ENCODE assay signal across 30 mouse cellular contexts in genomic region chr14:61040236-61040635, GRCm38 (mm10). TPM values are rescaled to one million over a fixed set of nuclear protein-coding genes. Genes with fewer than 3 reads are reported as not detected.
DNase-seq lines count a peak whose midpoint lies in the region; ATAC-seq lines count a peak whose summit lies in the region.
"Had no signal": no experiment of that assay in that cellular context is flagged by ENCODE, and none has a peak within 500 bp of the region (broad histone marks: within the 10 kb centered on the region; RNA-seq: fewer than 3 reads in every experiment).

No protein-coding gene starts in this region.

- peak; percentile 44 for DNase-seq in adrenal gland, adult 2 months
- DNase-seq in adrenal gland, postnatal 36 days = no peak
- peak; percentile 63 for DNase-seq in forebrain, embryonic 14.5 days (ENCODE audit: low spot score)
- DNase-seq in forebrain, embryonic 11.5 days (ENCODE audit: low spot score) = no peak
- DNase-seq in lung, postnatal 25 days (ENCODE audit: low spot score) = no peak
- DNase-seq in kidney, postnatal 25 days = no peak
- DNase-seq: cerebellum, adult 2 months; gastrocnemius, postnatal 10 days; heart, postnatal 10 days; kidney, adult 18-20 months; kidney, postnatal 36 days; layer of hippocampus, postnatal 36 days; left cerebral cortex, postnatal 4 days; lung, adult 2 months; lung, postnatal 4 days; spleen, adult 18-20 months; thymus, adult 18-20 months; thymus, postnatal 25 days had no signal

- no peak overlapping the region for H3K4me2 ChIP-seq in forebrain, embryonic 14.5 days (ENCODE audit: low read length)
- no peak overlapping the region for H3K4me2 ChIP-seq in forebrain, embryonic 11.5 days (ENCODE audit: low read depth, low read length, severe bottlenecking)
- no peak overlapping the region for H3K4me2 ChIP-seq in lung, embryonic 16.5 days (ENCODE audit: low read depth, low read length)
- H3K4me2 ChIP-seq: heart, embryonic 13.5 days; hindbrain, embryonic 15.5 days; kidney, embryonic 15.5 days; midbrain, embryonic 12.5 days had no signal

- H3K27me3 ChIP-seq in forebrain, embryonic 14.5 days (replicated peaks; ENCODE audit: control insufficient read depth, insufficient read depth, low read length) = no peaks in the 10 kb centered on the region
- peaks cover 2% of the 10 kb centered on the region; the same call in 1 of the 2 replicates for H3K27me3 ChIP-seq in forebrain, embryonic 11.5 days (ENCODE audit: control insufficient read depth, insufficient read depth, low read length)
- no peaks in the 10 kb centered on the region for H3K27me3 ChIP-seq in lung, embryonic 16.5 days (ENCODE audit: control insufficient read depth, insufficient read depth, low read depth, low read length)
- H3K27me3 ChIP-seq: heart, embryonic 13.5 days; hindbrain, embryonic 15.5 days; kidney, embryonic 15.5 days had no signal

- H3K9me3 ChIP-seq in forebrain, embryonic 14.5 days (replicated peaks; ENCODE audit: control insufficient read depth, low read length) = no peaks in the 10 kb centered on the region
- H3K9me3 ChIP-seq in forebrain, embryonic 11.5 days (ENCODE audit: control insufficient read depth, low read length) = no peaks in the 10 kb centered on the region
- H3K9me3 ChIP-seq in lung, embryonic 16.5 days (ENCODE audit: control insufficient read depth, low read length) = no peaks in the 10 kb centered on the region
- H3K9me3 ChIP-seq: G1E; heart, embryonic 13.5 days; hindbrain, embryonic 15.5 days; kidney, embryonic 15.5 days; megakaryocyte, embryonic 14.5 days; midbrain, embryonic 12.5 days had no signal

- no peak overlapping the region for H3K4me3 ChIP-seq in forebrain, embryonic 14.5 days (ENCODE audit: low read depth, low read length)
- H3K4me3 ChIP-seq in forebrain, embryonic 11.5 days (ENCODE audit: low read depth, low read length) = no peak overlapping the region
- no peak overlapping the region for H3K4me3 ChIP-seq in lung, embryonic 16.5 days (ENCODE audit: low read length)
- H3K4me3 ChIP-seq: erythroblast, embryonic 14.5 days; heart, embryonic 13.5 days; hindbrain, embryonic 15.5 days; kidney, embryonic 15.5 days; megakaryocyte, embryonic 14.5 days; midbrain, embryonic 12.5 days had no signal

- no peak overlapping the region for H3K9ac ChIP-seq in forebrain, embryonic 14.5 days (ENCODE audit: low read length)
- H3K9ac ChIP-seq in forebrain, embryonic 11.5 days (ENCODE audit: low read length) = no peak overlapping the region
- H3K9ac ChIP-seq in lung, embryonic 16.5 days (ENCODE audit: low read length) = no peak overlapping the region
- H3K9ac ChIP-seq: heart, embryonic 13.5 days; hindbrain, embryonic 15.5 days; kidney, embryonic 15.5 days; liver, embryonic 14.5 days; midbrain, embryonic 12.5 days had no signal

- H3K4me1 ChIP-seq in forebrain, embryonic 14.5 days (ENCODE audit: control insufficient read depth, insufficient read depth, low read length) = peaks cover 18% of the 10 kb centered on the region
- peaks cover 12% of the 10 kb centered on the region for H3K4me1 ChIP-seq in forebrain, embryonic 11.5 days (replicated peaks; ENCODE audit: control insufficient read depth, insufficient read depth, low read length)
- H3K4me1 ChIP-seq in lung, embryonic 16.5 days (replicated peaks; ENCODE audit: control insufficient read depth, insufficient read depth, low read length) = peaks cover 35% of the 10 kb centered on the region

- 45% methylated on average over 13 of the region's 13 CpGs for WGBS in forebrain, embryonic 14.5 days
- WGBS in forebrain, embryonic 11.5 days = 81% methylated on average over 13 of the region's 13 CpGs
- 70% methylated on average over 13 of the region's 13 CpGs for WGBS in lung, embryonic 16.5 days

- H3K27ac ChIP-seq in forebrain, embryonic 14.5 days (ENCODE audit: low read depth, low read length) = no peak overlapping the region
- H3K27ac ChIP-seq in forebrain, embryonic 11.5 days (ENCODE audit: low read depth, low read length) = no peak overlapping the region
- peak overlapping the region; percentile 1 for H3K27ac ChIP-seq in lung, embryonic 16.5 days (ENCODE audit: low read length)
- H3K27ac ChIP-seq: heart, embryonic 13.5 days; hindbrain, embryonic 15.5 days; kidney, embryonic 15.5 days; liver, embryonic 14.5 days; midbrain, embryonic 12.5 days had no signal

- ATAC-seq in forebrain, embryonic 14.5 days = no peak
- no peak for ATAC-seq in forebrain, embryonic 11.5 days (replicated peaks; ENCODE audit: low FRiP score)
- ATAC-seq in lung, embryonic 16.5 days (ENCODE audit: low read depth) = no peak
- ATAC-seq: Patski had no signal

- no peaks in the 10 kb centered on the region for H3K36me3 ChIP-seq in forebrain, embryonic 14.5 days (ENCODE audit: control insufficient read depth, insufficient read depth, low read length)
- H3K36me3 ChIP-seq in forebrain, embryonic 11.5 days (ENCODE audit: control insufficient read depth, insufficient read depth, low read length) = no peaks in the 10 kb centered on the region
- H3K36me3 ChIP-seq in lung, embryonic 16.5 days (ENCODE audit: control insufficient read depth, insufficient read depth, low read length) = no peaks in the 10 kb centered on the region
- H3K36me3 ChIP-seq: G1E; heart, embryonic 13.5 days; hindbrain, embryonic 15.5 days; kidney, embryonic 15.5 days; midbrain, embryonic 12.5 days had no signal

RNA-seq across cellular contexts. Expression of gene Tnfrsf19, which starts 6.1 kb away (rescaled TPM):
- 10 to 100 TPM; 47.1 to 49.7 TPM for total RNA-seq in adrenal gland, adult 2 months (2021)
- polyA plus RNA-seq in adrenal gland, adult 2 months (2012; rRNA removed) = 97.1 and 167 TPM in 2 replicates
- total RNA-seq in adrenal gland, postnatal 36 days (2021) = 10 to 100 TPM; 48.1 to 71.4 TPM
- polyA plus RNA-seq in forebrain, embryonic 14.5 days (2014; fragmentation: Nextera tagmentation; extraction: Ambion mirVana) = 64.2 and 71.9 TPM in 2 replicates
- 127 and 138 TPM in 2 replicates for polyA plus RNA-seq in forebrain, embryonic 11.5 days (2014; fragmentation: Nextera tagmentation; extraction: Ambion mirVana)
- polyA plus RNA-seq in lung, embryonic 16.5 days (2015; fragmentation: Nextera tagmentation; extraction: Ambion mirVana) = 78.2 and 85.0 TPM in 2 replicates
- total RNA-seq: hematopoietic stem cell, adult 5-6 weeks; monocyte, adult 5-6 weeks had no signal
- polyA plus RNA-seq: erythroblast, embryonic 14.5 days; G1E had no signal

Comparison
In these comparisons a context has a peak if more than half of its experiments do, and no peak if none do; other contexts are left out.
1. DNase-seq: peak in adrenal gland, adult 2 months (single experiment) and forebrain, embryonic 14.5 days (single experiment); none in adrenal gland, postnatal 36 days (0 of 2), forebrain, embryonic 11.5 days (single experiment), lung, postnatal 25 days (single experiment) and kidney, postnatal 25 days (0 of 2).